Mouse (Mus musculus) midbrain, embryonic 13.5 days (tissue): ENCODE results near the gene Lrrc46. TPM values are rescaled to one million over a fixed set of nuclear protein-coding genes. Genes with fewer than 3 reads are reported as not detected.

Source experiments
- ATAC-seq: fragments of 200-750 bp; cut with Nextera tagmentation; 2 replicates; pipeline ENCODE4 v1.8.0; 2017; ENCODE audit warnings: mild to moderate bottlenecking, moderate TSS enrichment, moderate library complexity
- H3K27ac ChIP-seq: fragments of 300-500 bp; sonication (generic); 2 replicates; pipeline ENCODE4 v1.5.1; 2015; ENCODE audit warnings: inconsistent platforms, mild to moderate bottlenecking, moderate library complexity
- H3K27me3 ChIP-seq: fragments of 300-500 bp; sonication (generic); 2 replicates; pipeline ENCODE4 v1.6.1; 2015; ENCODE audit warnings: mild to moderate bottlenecking, inconsistent platforms
- H3K36me3 ChIP-seq: fragments of 300-500 bp; sonication (generic); 2 replicates; pipeline ENCODE4 v1.6.1; 2015; ENCODE audit warnings: mild to moderate bottlenecking, inconsistent platforms
- H3K4me1 ChIP-seq: fragments of 300-500 bp; sonication (generic); replicated peaks from 2 replicates; pipeline ENCODE4 v1.6.1; 2015; ENCODE audit warnings: inconsistent platforms
- H3K4me2 ChIP-seq: fragments of 300-500 bp; sonication (generic); replicated peaks from 2 replicates; pipeline ENCODE4 v1.6.1; 2015; ENCODE audit warnings: moderate library complexity, mild to moderate bottlenecking, inconsistent platforms
- H3K4me3 ChIP-seq: fragments of 300-500 bp; sonication (generic); replicated peaks from 2 replicates; pipeline ENCODE4 v1.5.1; 2015; ENCODE audit warnings: mild to moderate bottlenecking, inconsistent platforms
- H3K9ac ChIP-seq: fragments of 300-500 bp; sonication (generic); replicated peaks from 2 replicates; pipeline ENCODE4 v1.6.1; 2015; ENCODE audit warnings: mild to moderate bottlenecking, inconsistent platforms
- H3K9me3 ChIP-seq: fragments of 300-500 bp; sonication (generic); 2 replicates; pipeline ENCODE4 v1.6.1; 2016; ENCODE audit warnings: mild to moderate bottlenecking, inconsistent platforms
- WGBS: fragments of 180-500 bp; shearing (Covaris S2); methylation state at CpG from one replicate; pipeline ENCODE4 v1.1.7; 2015; 5-methylcytosine and 5-hydroxymethylcytosine counted together
- polyA plus RNA-seq: library from polyadenylated mRNA; unstranded; fragments of >200 nt; fragmentation: Nextera tagmentation; extraction: Ambion mirVana; gene quantifications from 2 replicates; pipeline ENCODE4 v1.2.1, GENCODE M21; 2015

The Lrrc46 gene
- polyA plus RNA-seq, result 2.5 and 3.2 TPM in 2 replicates

GRCm38 (mm10) chr11:97041022-97041899 is at the start of gene Lrrc46, which contains the start of gene Mrpl10:
Gene Lrrc46, minus strand, starts transcription at chr11:97041407.
Gene Mrpl10, plus strand, starts transcription at chr11:97041560.
- H3K4me3 ChIP-seq, result peak within 1 kb of the TSS; percentile 82
- H3K9ac ChIP-seq, result peak within 1 kb of the TSS; percentile 87
- peak within 1 kb of the TSS; percentile 86 for H3K4me2 ChIP-seq
- no peaks in the 10 kb centered on the region for H3K9me3 ChIP-seq
- ATAC-seq, result peak; percentile 96
- peaks cover 10% of the 10 kb centered on the region for H3K4me1 ChIP-seq
- peaks cover 9% of the 10 kb centered on the region for H3K36me3 ChIP-seq
- peak within 1 kb of the TSS; percentile 83 for H3K27ac ChIP-seq
- 1% methylated on average over 44 of the region's 48 CpGs for WGBS
- H3K27me3 ChIP-seq, result no peaks in the 10 kb centered on the region

- H3K9me3 ChIP-seq, result peaks cover 11% of the 10 kb centered on the region; the same call in 1 of the 2 replicates
- H3K4me3 ChIP-seq, result no peak overlapping the region
- H3K27ac ChIP-seq, result no peak overlapping the region
- no peaks in the 10 kb centered on the region for H3K4me1 ChIP-seq
- no peaks in the 10 kb centered on the region for H3K36me3 ChIP-seq
- WGBS, result 74% methylated on average over 6 of the region's 6 CpGs
- no peak overlapping the region for H3K4me2 ChIP-seq
- H3K27me3 ChIP-seq, result peaks cover 3% of the 10 kb centered on the region; the same call in 1 of the 2 replicates
- no peak overlapping the region for H3K9ac ChIP-seq
- ATAC-seq, result no peak
Measured at GRCm38 (mm10) chr11:97086365-97086764, 45.2 kb upstream of the Lrrc46 start.

- Histone ChIP-seq H3K9me3 (peaks cover 11% of the 10 kb centered on the region; the same call in 1 of the 2 replicates), H3K9ac (no peak overlapping the region), H3K4me2 (no peak overlapping the region), H3K4me1 (peaks cover 4% of the 10 kb centered on the region; the same call in 1 of the 2 replicates), H3K27ac (no peak overlapping the region), H3K4me3 (no peak overlapping the region), H3K27me3 (peaks cover 3% of the 10 kb centered on the region; the same call in 1 of the 2 replicates), H3K36me3 (no peaks in the 10 kb centered on the region)
- no peak for ATAC-seq
- WGBS, result 89% methylated on average over 15 of the region's 15 CpGs
Measured at GRCm38 (mm10) chr11:97084821-97085505, 43.8 kb upstream of the Lrrc46 start.

- peaks cover 4% of the 10 kb centered on the region; the same call in 1 of the 2 replicates for H3K4me1 ChIP-seq
- 0 out of 2 replicates have a peak, but pooled peaks cover 3% of the 10 kb centered on the region for H3K9me3 ChIP-seq
- no peak for ATAC-seq
- H3K36me3 ChIP-seq, result no peaks in the 10 kb centered on the region
- WGBS, result 43% methylated on average over 22 of the region's 22 CpGs
- H3K9ac ChIP-seq, result no peak overlapping the region
- no peak overlapping the region for H3K4me3 ChIP-seq
- no peak overlapping the region for H3K4me2 ChIP-seq
- H3K27ac ChIP-seq, result no peak overlapping the region
- H3K27me3 ChIP-seq, result peaks cover 3% of the 10 kb centered on the region; the same call in 1 of the 2 replicates
Measured at GRCm38 (mm10) chr11:97083401-97084140, 42.4 kb upstream of the Lrrc46 start.

- no peak for ATAC-seq
Measured at GRCm38 (mm10) chr11:97082977-97083376, 41.8 kb upstream of the Lrrc46 start.

GRCm38 (mm10) chr11:97080291-97080690 is 39.1 kb upstream of the Lrrc46 start:
- 12% methylated on average over 9 of the region's 9 CpGs for WGBS
- no peaks in the 10 kb centered on the region for H3K9me3 ChIP-seq
- no peak overlapping the region for H3K4me2 ChIP-seq
- peaks cover 3% of the 10 kb centered on the region; the same call in 1 of the 2 replicates for H3K27me3 ChIP-seq
- ATAC-seq, result no peak
- H3K4me3 ChIP-seq, result no peak overlapping the region
- H3K9ac ChIP-seq, result no peak overlapping the region
- H3K36me3 ChIP-seq, result no peaks in the 10 kb centered on the region
- H3K4me1 ChIP-seq, result peaks cover 4% of the 10 kb centered on the region; the same call in 1 of the 2 replicates
- H3K27ac ChIP-seq, result no peak overlapping the region

More at GRCm38 (mm10) chr11:97082977-97083376, 41.8 kb upstream of the Lrrc46 start:
- Histone ChIP-seq H3K27me3 (peaks cover 3% of the 10 kb centered on the region; the same call in 1 of the 2 replicates), H3K4me3 (no peak overlapping the region), H3K4me2 (no peak overlapping the region), H3K27ac (no peak overlapping the region), H3K9ac (no peak overlapping the region), H3K9me3 (0 out of 2 replicates have a peak, but pooled peaks cover 3% of the 10 kb centered on the region), H3K4me1 (peaks cover 4% of the 10 kb centered on the region; the same call in 1 of the 2 replicates), H3K36me3 (no peaks in the 10 kb centered on the region)
- WGBS, result 49% methylated on average over 11 of the region's 11 CpGs

- no peaks in the 10 kb centered on the region; the same call in 1 of the 2 replicates for H3K27me3 ChIP-seq
- 61% methylated on average over 4 of the region's 4 CpGs for WGBS
- H3K4me1 ChIP-seq, result peaks cover 4% of the 10 kb centered on the region; the same call in 1 of the 2 replicates
- no peak for ATAC-seq
- H3K9me3 ChIP-seq, result no peaks in the 10 kb centered on the region
- H3K27ac ChIP-seq, result no peak overlapping the region
- no peak overlapping the region for H3K4me2 ChIP-seq
- no peak overlapping the region for H3K9ac ChIP-seq
- H3K4me3 ChIP-seq, result no peak overlapping the region
- H3K36me3 ChIP-seq, result no peaks in the 10 kb centered on the region
Measured at GRCm38 (mm10) chr11:97078751-97079150, 37.5 kb upstream of the Lrrc46 start.

GRCm38 (mm10) chr11:97074235-97074634 is 33.0 kb upstream of the Lrrc46 start:
- Histone ChIP-seq H3K4me1 (no peaks in the 10 kb centered on the region), H3K9me3 (no peaks in the 10 kb centered on the region), H3K27ac (no peak overlapping the region), H3K9ac (no peak overlapping the region), H3K27me3 (no peaks in the 10 kb centered on the region), H3K36me3 (no peaks in the 10 kb centered on the region), H3K4me3 (no peak overlapping the region), H3K4me2 (no peak overlapping the region)
- WGBS, result 78% methylated on average over 8 of the region's 8 CpGs
- no peak for ATAC-seq

GRCm38 (mm10) chr11:97072533-97072932 is 31.3 kb upstream of the Lrrc46 start:
- Histone ChIP-seq H3K9ac (no peak overlapping the region), H3K27me3 (no peaks in the 10 kb centered on the region), H3K4me3 (no peak overlapping the region), H3K4me2 (no peak overlapping the region), H3K36me3 (peaks cover 11% of the 10 kb centered on the region), H3K4me1 (no peaks in the 10 kb centered on the region), H3K9me3 (no peaks in the 10 kb centered on the region), H3K27ac (no peak overlapping the region)
- ATAC-seq, result peak; percentile 37; the same call in 1 of the 2 replicates
- WGBS, result 28% methylated on average over 3 of the region's 3 CpGs

GRCm38 (mm10) chr11:97071129-97071528 is 29.9 kb upstream of the Lrrc46 start:
- ATAC-seq, result no peak
- Histone ChIP-seq H3K4me3 (no peak overlapping the region), H3K27me3 (no peaks in the 10 kb centered on the region), H3K27ac (no peak overlapping the region), H3K9me3 (no peaks in the 10 kb centered on the region), H3K4me1 (no peaks in the 10 kb centered on the region), H3K36me3 (peaks cover 24% of the 10 kb centered on the region), H3K4me2 (no peak overlapping the region), H3K9ac (no peak overlapping the region)
- WGBS, result 72% methylated on average over 1 of the region's 1 CpGs

GRCm38 (mm10) chr11:97069770-97070169 is 28.6 kb upstream of the Lrrc46 start:
- Histone ChIP-seq H3K4me2 (no peak overlapping the region), H3K27me3 (no peaks in the 10 kb centered on the region), H3K9me3 (no peaks in the 10 kb centered on the region), H3K27ac (no peak overlapping the region), H3K36me3 (peaks cover 32% of the 10 kb centered on the region), H3K4me1 (no peaks in the 10 kb centered on the region), H3K9ac (no peak overlapping the region), H3K4me3 (no peak overlapping the region)
- 84% methylated on average over 2 of the region's 2 CpGs for WGBS
- no peak for ATAC-seq
